Mouse (Mus musculus): ENCODE measurements at regions not wholly inside any gene's neighbourhood (a gene's known extent, or its start where the extent isn't known, plus 50 kb on each side); places are given as distances from the start of the nearest gene placed in this dataset.

GRCm38 (mm10) chr14:71845546-71845945 lies 646.1 kb downstream of the Gm9195 start:
- TF ChIP-seq ZC3H11A (IDR thresholded peaks at IDR 0.05; ENCODE audit: low read depth, low read length), result no peak
- no peak for TF ChIP-seq PAX5 (IDR thresholded peaks at IDR 0.05; ENCODE audit: low read length)
- TF ChIP-seq JUND (conservative IDR thresholded peaks at IDR 0.05; ENCODE audit: low read depth, low read length), result no peak
- no peak for TF ChIP-seq BHLHE40 (IDR thresholded peaks at IDR 0.05; ENCODE audit: low read depth, low read length)
- no peak for TF ChIP-seq CHD1 (IDR thresholded peaks at IDR 0.05; ENCODE audit: low read depth, low read length)
- no peak for TF ChIP-seq POLR2AphosphoS2 (IDR thresholded peaks at IDR 0.05; ENCODE audit: low read depth, low read length)
- no peak for TF ChIP-seq HCFC1 (IDR thresholded peaks at IDR 0.05; ENCODE audit: low read depth, low read length)
- TF ChIP-seq TCF12 (IDR thresholded peaks at IDR 0.05; ENCODE audit: low read depth, low read length), result no peak
- no peak for TF ChIP-seq SMC3 (IDR thresholded peaks at IDR 0.05; ENCODE audit: low read depth, low read length)
- no peak for TF ChIP-seq RAD21 (IDR thresholded peaks at IDR 0.05; ENCODE audit: low read depth, low read length)
- TF ChIP-seq USF2 (conservative IDR thresholded peaks at IDR 0.05; ENCODE audit: low read depth, low read length), result no peak
- TF ChIP-seq USF1 (IDR thresholded peaks at IDR 0.05; ENCODE audit: low read depth, low read length), result no peak
- no peak for TF ChIP-seq ETS1 (conservative IDR thresholded peaks at IDR 0.05; ENCODE audit: low read depth, low read length)
- Histone ChIP-seq H3K9ac (ENCODE audit: insufficient read depth, low read depth) (no peak overlapping the region), H3K27ac (ENCODE audit: insufficient read depth, low read depth) (no peak overlapping the region), H3K4me1 (ENCODE audit: control insufficient read depth in 1 of 2, insufficient read depth in 2 of 2) (no peaks in the 10 kb centered on the region), H3K36me3 (replicated peaks in 1 of 2; ENCODE audit: control insufficient read depth in 1 of 2, insufficient read depth in 1 of 2, low read length in 1 of 2) (no peaks in the 10 kb centered on the region), H3K4me2 (ENCODE audit: insufficient read depth, low read depth, poor library complexity, severe bottlenecking) (no peak overlapping the region), H3K79me2 (replicated peaks; ENCODE audit: control insufficient read depth, extremely low read depth, insufficient read depth, poor library complexity, severe bottlenecking) (no peaks in the 10 kb centered on the region), H3K27me3 (replicated peaks) (peaks cover 14% of the 10 kb centered on the region), H3K9me3 (replicated peaks; ENCODE audit: low read length) (no peaks in the 10 kb centered on the region), H3K4me3 (replicated peaks in 1 of 3; ENCODE audit: low read depth in 2 of 3, low read length in 2 of 3, poor library complexity in 1 of 3) (no peak overlapping the region)
- dilution Hi-C loops (cut with MboI; ENCODE audit: extremely low pct_ligation_motif_present, extremely low pct_unique_long_range_greater_than_20kb, low sequenced_read_pairs) (no loop called here), in situ Hi-C loops (cut with MboI; ENCODE audit: low pct_ligation_motif_present, low pct_unique_long_range_greater_than_20kb, low sequenced_read_pairs) (no loop called here)
- no peak for DNase-seq (ENCODE audit: extremely low read depth)

- H3K9ac ChIP-seq (ENCODE audit: insufficient read depth, low read depth), result no peak overlapping the region
- H3K4me3 ChIP-seq (replicated peaks in 1 of 3; ENCODE audit: low read depth in 2 of 3, low read length in 2 of 3, poor library complexity in 1 of 3), result no peak overlapping the region
- no peaks in the 10 kb centered on the region for H3K4me1 ChIP-seq (ENCODE audit: control insufficient read depth in 1 of 2, insufficient read depth in 2 of 2)
- in situ Hi-C loops (cut with MboI; ENCODE audit: low pct_ligation_motif_present, low pct_unique_long_range_greater_than_20kb, low sequenced_read_pairs) (no loop called here), dilution Hi-C loops (cut with MboI; ENCODE audit: extremely low pct_ligation_motif_present, extremely low pct_unique_long_range_greater_than_20kb, low sequenced_read_pairs) (no loop called here)
- TF ChIP-seq ZKSCAN1 (IDR thresholded peaks at IDR 0.05; ENCODE audit: borderline replicate concordance, low read depth, low read length), result no peak
- TF ChIP-seq GABPA (IDR thresholded peaks at IDR 0.05; ENCODE audit: insufficient replicate concordance, low read depth, low read length), result no peak
- TF ChIP-seq E2F4 (IDR thresholded peaks at IDR 0.05; ENCODE audit: insufficient replicate concordance, low read depth, low read length), result no peak
- TF ChIP-seq IRF4 (IDR thresholded peaks at IDR 0.05; ENCODE audit: low read depth, low read length), result no peak
- no peak for TF ChIP-seq POLR2A (IDR thresholded peaks at IDR 0.05; ENCODE audit: low read depth, low read length)
- no peak for DNase-seq (ENCODE audit: extremely low read depth)
- H3K79me2 ChIP-seq (replicated peaks; ENCODE audit: control insufficient read depth, extremely low read depth, insufficient read depth, poor library complexity, severe bottlenecking), result no peaks in the 10 kb centered on the region
- no peaks in the 10 kb centered on the region for H3K36me3 ChIP-seq (replicated peaks in 1 of 2; ENCODE audit: control insufficient read depth in 1 of 2, insufficient read depth in 1 of 2, low read length in 1 of 2)
- H3K9me3 ChIP-seq (replicated peaks; ENCODE audit: low read length), result no peaks in the 10 kb centered on the region
- H3K4me2 ChIP-seq (ENCODE audit: insufficient read depth, low read depth, poor library complexity, severe bottlenecking), result no peak overlapping the region
- peaks cover 27% of the 10 kb centered on the region for H3K27me3 ChIP-seq (replicated peaks)
- H3K27ac ChIP-seq (ENCODE audit: insufficient read depth, low read depth), result no peak overlapping the region
These were observed 682.7 kb downstream of the Gm9195 start for GRCm38 (mm10) chr14:71808863-71809487.
